Mouse (Mus musculus): ENCODE results near the gene Bcl2l12. TPM values are rescaled to one million over a fixed set of nuclear protein-coding genes. Genes with fewer than 3 reads are reported as not detected.

Bcl2l12 gene
- total RNA-seq, 2 experiments from 2014 or later: 7.6 to 9.7 TPM

- intact Hi-C loops (cut with DNase I): loop anchor here (2.0 kb wide), 2 partner anchors 17 to 29 kb away; partner anchors contain the start of genes Bcl2l12 and Prmt1
- peak overlapping the region; percentile 98 for H3K27ac ChIP-seq
- no peak for TF ChIP-seq CTCF (IDR thresholded peaks at IDR 0.05)
- H3K4me3 ChIP-seq: peak overlapping the region; percentile 94
- no peak for DNase-seq
Observed at GRCm38 (mm10) chr7:45015344-45015956, 16.9 kb upstream of the Bcl2l12 start.

DNA sequence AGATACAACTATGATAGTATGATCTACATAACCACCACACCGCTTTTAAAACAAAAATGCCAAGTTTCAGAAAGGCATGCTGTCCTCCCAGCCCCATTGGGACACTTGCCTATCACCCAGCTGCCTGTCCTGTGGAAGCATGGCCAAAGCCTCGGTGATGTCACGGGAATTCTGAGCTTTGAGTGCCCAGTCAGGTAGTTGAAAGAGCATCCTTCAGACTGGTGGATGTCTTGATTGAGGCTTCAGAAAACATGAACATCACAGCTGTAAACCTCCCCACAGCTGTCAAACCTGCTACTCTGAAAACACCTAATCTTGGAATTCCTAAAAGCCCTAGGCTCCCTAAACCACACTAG, 15.6 kb upstream of the Bcl2l12 start:
- TF ChIP-seq CTCF (IDR thresholded peaks at IDR 0.05): no peak
- intact Hi-C loops (cut with DNase I): loop anchor here (2.0 to 5.0 kb wide), 3 partner anchors 15 to 117 kb away; partner anchors contain the start of genes Bcl2l12, Fuz and Prmt1
- DNase-seq: no peak
- H3K27ac ChIP-seq: no peak overlapping the region
- H3K4me3 ChIP-seq: no peak overlapping the region

GRCm38 (mm10) chr7:45013366-45014095, 15.0 kb upstream of the Bcl2l12 start:
- intact Hi-C loops (cut with DNase I): loop anchor here (2.0 to 5.0 kb wide), 3 partner anchors 15 to 116 kb away; partner anchors contain the start of genes Bcl2l12, Fuz and Prmt1
- no peak overlapping the region for H3K4me3 ChIP-seq
- TF ChIP-seq CTCF (IDR thresholded peaks at IDR 0.05): no peak
- no peak for DNase-seq
- H3K27ac ChIP-seq: no peak overlapping the region

GRCm38 (mm10) chr7:45012824-45013223, 14.3 kb upstream of the Bcl2l12 start:
- TF ChIP-seq CTCF (IDR thresholded peaks at IDR 0.05): no peak
- intact Hi-C loops (cut with DNase I): loop anchor here (5.0 kb wide), 1 partner anchor 116 kb away; the partner anchor contains the start of gene Fuz
- Histone ChIP-seq H3K4me3 (no peak overlapping the region), H3K27ac (no peak overlapping the region)
- no peak for DNase-seq

DNA sequence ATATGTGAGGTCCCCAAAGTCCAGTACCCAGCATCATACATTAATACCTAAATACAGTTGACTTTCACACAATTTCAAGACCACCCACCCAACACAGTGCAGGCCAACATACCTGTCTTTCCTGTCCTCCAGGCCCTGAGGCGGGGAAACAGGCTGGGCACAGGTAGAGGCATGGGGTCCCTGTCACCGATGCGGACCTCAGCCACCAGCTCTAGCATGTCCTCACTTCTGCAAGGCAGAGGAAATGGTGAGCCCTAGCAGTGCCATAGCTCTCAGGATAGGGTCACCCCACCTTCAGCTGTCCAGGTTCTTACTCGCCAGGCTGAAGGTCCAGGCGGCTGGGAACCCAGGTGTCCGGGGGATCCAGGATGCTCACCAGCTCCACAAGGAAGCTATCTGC, 13.5 kb upstream of the Bcl2l12 start:
- intact Hi-C loops (cut with DNase I): loop anchor here (5.0 kb wide), 1 partner anchor 115 kb away; the partner anchor contains the start of gene Fuz
- H3K27ac ChIP-seq: no peak overlapping the region
- TF ChIP-seq CTCF (IDR thresholded peaks at IDR 0.05): no peak
- H3K4me3 ChIP-seq: no peak overlapping the region
- DNase-seq: no peak

GRCm38 (mm10) chr7:45008411-45008810, 9.9 kb upstream of the Bcl2l12 start:
- TF ChIP-seq CTCF (IDR thresholded peaks at IDR 0.05): no peak
- Histone ChIP-seq H3K4me3 (no peak overlapping the region), H3K27ac (no peak overlapping the region)
- DNase-seq: no peak
- intact Hi-C loops (cut with DNase I): no loop called here

- DNase-seq: no peak
- Histone ChIP-seq H3K27ac (no peak overlapping the region), H3K4me3 (no peak overlapping the region)
- intact Hi-C loops (cut with DNase I): no loop called here
- no peak for TF ChIP-seq CTCF (IDR thresholded peaks at IDR 0.05)
Observed at GRCm38 (mm10) chr7:45007846-45008245, 9.3 kb upstream of the Bcl2l12 start.

- Histone ChIP-seq H3K4me3 (no peak overlapping the region), H3K27ac (no peak overlapping the region)
- DNase-seq: no peak
- intact Hi-C loops (cut with DNase I): no loop called here
- no peak for TF ChIP-seq CTCF (IDR thresholded peaks at IDR 0.05)
Observed at GRCm38 (mm10) chr7:45007141-45007540, 8.6 kb upstream of the Bcl2l12 start.

- DNase-seq: no peak
- Histone ChIP-seq H3K27ac (no peak overlapping the region), H3K4me3 (no peak overlapping the region)
- no peak for TF ChIP-seq CTCF (IDR thresholded peaks at IDR 0.05)
- intact Hi-C loops (cut with DNase I): no loop called here
Observed at GRCm38 (mm10) chr7:45006503-45006902, 8.0 kb upstream of the Bcl2l12 start.

DNA sequence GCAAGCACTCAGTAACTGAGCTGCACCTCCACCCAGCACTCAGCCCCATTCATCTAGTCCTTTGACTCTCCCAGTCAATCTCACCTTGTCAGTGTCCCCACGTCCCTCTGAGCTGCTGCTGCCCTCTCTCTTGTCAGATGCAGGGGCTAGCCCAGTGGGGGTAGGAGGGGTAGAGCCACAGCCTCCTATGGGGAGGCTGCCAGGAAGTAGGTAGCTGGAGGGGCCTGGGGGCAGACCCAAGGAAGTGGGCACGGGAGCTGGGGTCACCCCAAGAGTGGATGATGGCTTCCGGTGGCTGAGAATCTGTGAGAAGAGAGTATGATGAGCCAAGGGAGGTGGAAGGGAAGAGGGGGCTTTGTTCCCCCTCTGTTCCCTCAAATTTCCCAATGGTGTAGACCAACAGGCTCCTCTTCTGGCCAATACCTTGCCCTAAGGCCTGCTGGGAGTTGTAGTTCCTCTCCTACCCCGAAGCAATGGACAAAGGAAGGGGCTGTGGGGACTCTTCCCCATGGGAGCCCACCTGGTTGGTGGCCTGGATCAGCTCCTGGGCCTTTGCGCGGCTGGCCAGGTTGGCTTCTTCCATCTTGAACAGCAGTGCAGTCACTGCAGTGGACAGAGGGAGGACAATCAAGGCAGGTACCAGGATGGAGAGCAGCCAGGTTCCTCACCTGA, 6.9 kb upstream of the Bcl2l12 start:
- intact Hi-C loops (cut with DNase I): no loop called here
- no peak overlapping the region for H3K27ac ChIP-seq
- H3K4me3 ChIP-seq: no peak overlapping the region
- no peak for TF ChIP-seq CTCF (IDR thresholded peaks at IDR 0.05)
- DNase-seq: no peak

- TF ChIP-seq CTCF (IDR thresholded peaks at IDR 0.05): no peak
- no peak overlapping the region for H3K4me3 ChIP-seq
- no peak for DNase-seq
- intact Hi-C loops (cut with DNase I): no loop called here
- no peak overlapping the region; the same call in 1 of the 2 replicates for H3K27ac ChIP-seq
Observed at GRCm38 (mm10) chr7:45004546-45004945, 6.0 kb upstream of the Bcl2l12 start.

DNA sequence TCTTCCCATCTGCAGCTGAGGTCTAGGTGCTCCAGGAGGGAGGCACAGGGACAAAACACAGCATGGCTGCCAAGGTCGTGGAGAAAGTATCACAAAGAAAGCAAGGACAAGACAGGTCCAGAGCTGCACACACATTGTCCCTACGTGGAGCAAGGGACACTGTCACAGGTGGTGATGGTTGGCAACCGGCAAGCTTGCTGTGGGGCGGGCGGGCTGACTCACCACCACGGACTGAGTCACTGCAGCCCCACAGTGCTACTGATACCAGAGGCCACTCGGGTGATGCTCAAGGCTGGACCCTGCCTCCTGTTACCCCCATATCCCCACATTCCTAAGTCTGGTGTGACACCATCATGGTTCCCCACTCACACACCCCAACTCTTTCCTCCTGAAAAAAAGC, 3.9 kb upstream of the Bcl2l12 start:
- TF ChIP-seq CTCF (IDR thresholded peaks at IDR 0.05): no peak

More for the DNA sequence above, 3.9 kb upstream of the Bcl2l12 start:
- no peak overlapping the region for H3K4me3 ChIP-seq
- intact Hi-C loops (cut with DNase I): no loop called here
- DNase-seq: no peak
- no peak overlapping the region for H3K27ac ChIP-seq

All from gastrocnemius, adult 2 months (tissue).